Mouse (Mus musculus) adrenal gland, adult 18-20 months (tissue): ENCODE measurements around the gene Muc1. TPM values are rescaled to one million over a fixed set of nuclear protein-coding genes. Genes with fewer than 3 reads are reported as not detected.

ENCODE experiments used
- DNase-seq, 2 experiments: peaks; one replicate each; pipeline ENCODE4 v3.0.0; 2021 to 2022; ENCODE audit warnings: low spot score in 2 of 2
- long read RNA-seq, 2 experiments: library from polyadenylated mRNA; stranded (forward); transcript quantifications; one replicate each; pipeline ENCODE4 v2.0.0; 2021
- total RNA-seq, 2 experiments: library from RNA; stranded (reverse); gene quantifications; 1 replicate in 1 of 2; 2 replicates in 1 of 2; pipeline ENCODE4 v1.2.3; 2021

Gene Muc1
- under 1 TPM; 0.23 to 0.35 TPM for total RNA-seq
- long read RNA-seq, experiment 1: 0 reads
- long read RNA-seq, experiment 2: 0 reads

- DNase-seq: no peak
Observed at GRCm38 (mm10) chr3:89228836-89229235, at the start of gene Muc1. Muc1 (plus strand) TSS chr3:89229057.

GRCm38 (mm10) chr3:89181749-89182500 lies 46.9 kb upstream of the Muc1 start:
- DNase-seq: no peak

GRCm38 (mm10) chr3:89182531-89183057 lies 46.3 kb upstream of the Muc1 start:
- no peak for DNase-seq

DNA sequence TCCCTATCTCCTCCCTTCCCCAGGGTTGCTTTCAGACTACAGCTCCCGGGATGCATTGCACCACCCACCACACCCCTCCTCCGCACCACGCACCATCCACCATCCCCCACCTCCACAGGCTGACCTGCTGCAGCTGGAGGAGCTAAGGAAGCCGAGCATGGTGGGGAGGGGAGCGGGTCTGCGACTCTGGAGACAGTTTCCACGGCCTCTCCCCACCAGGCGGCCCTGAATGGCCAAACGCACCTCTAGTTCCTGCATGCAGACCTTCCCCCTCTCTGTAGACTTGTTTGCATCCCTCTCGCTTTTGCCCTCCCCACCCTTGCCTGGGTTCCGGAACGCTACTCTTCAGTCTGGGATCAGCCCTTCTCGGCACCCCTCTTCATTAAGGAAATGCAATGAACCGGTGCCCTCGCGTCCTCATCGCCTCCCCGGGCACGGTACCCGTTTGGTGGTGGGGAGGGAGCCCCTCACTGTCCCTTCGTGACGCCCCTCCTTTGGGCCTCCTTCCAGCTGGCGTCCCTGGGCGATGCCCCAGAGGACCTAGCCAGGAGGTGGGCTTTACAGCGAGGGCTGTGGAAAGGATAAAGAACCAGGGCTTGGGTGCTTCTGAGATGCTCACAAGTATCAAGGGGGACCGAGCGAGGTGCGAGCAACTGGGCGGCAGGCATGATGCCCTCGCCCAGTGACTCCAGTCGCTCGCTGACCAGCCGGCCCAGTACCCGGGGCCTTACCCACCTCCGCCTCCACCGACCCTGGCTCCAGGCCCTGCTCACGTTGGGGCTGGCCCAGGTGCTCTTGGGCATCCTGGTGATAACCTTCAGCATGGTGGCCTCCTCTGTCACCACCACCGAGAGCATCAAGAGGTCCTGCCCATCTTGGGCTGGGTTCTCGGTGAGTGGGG lies 45.5 kb upstream of the Muc1 start, which contains the start of gene Fam189b:
Gene Fam189b (plus strand): TSS at position 86 of the 901 bp plus-strand sequence.
- peak; percentile 71 for DNase-seq

DNA sequence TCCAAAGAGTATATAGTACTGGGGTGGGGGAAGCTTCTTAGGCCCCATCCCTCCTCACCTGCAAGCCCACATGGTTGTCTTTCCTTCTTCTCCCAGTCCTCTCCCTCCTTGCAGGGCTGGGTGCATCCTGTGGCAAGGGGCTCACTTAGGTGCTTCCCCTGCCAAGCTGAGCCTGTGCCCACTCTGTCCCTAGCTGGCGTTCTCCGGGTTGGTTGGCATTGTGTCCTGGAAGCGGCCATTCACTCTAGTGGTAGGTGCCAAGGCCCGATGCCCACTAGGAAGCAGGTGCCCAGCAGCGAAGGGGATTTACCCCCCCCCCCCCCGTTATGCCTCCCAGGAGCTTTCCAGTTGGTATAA lies 44.9 kb upstream of the Muc1 start:
- DNase-seq: no peak

DNA sequence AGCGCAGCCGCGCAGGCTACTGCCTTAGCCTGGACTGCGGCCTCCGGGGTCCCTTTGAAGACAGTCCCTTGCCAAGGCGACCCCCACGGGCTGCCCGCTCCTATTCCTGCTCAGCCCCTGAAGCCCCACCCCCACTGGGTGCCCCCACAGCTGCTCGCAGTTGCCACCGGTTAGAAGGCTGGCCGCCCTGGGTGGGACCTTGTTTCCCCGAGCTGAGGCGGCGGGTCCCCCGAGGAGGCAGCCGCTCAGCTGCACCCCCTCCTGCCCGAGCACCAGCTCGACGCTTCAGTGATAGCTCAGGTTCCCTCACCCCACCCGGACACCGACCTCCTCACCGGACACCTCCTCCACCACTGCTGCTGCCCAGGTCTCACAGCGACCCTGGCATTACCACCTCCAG lies 41.7 kb upstream of the Muc1 start:
- no peak for DNase-seq

- no peak for DNase-seq
Observed at GRCm38 (mm10) chr3:89187690-89188477, 41.0 kb upstream of the Muc1 start.

GRCm38 (mm10) chr3:89188478-89188875 lies 40.4 kb upstream of the Muc1 start:
- no peak for DNase-seq

DNA sequence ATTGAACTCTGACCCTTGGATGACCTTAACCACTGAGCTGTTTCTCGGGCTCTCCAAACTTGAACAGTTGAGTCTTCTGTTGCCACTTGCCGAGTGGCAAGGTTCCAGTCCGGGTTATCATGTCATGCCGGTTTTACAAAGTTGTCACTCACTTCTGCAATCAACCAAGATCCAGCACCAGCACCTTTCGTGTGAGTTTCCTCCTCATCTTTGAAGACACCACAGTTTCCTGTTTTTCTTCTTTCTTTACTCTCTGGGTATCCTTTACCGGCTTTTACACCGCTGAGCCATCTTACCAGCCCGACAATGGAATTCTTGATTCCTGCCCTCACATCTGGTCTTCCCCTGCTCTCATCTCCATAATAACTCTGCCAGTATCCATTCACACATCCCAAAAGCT lies 38.4 kb upstream of the Muc1 start:
- no peak for DNase-seq

DNA sequence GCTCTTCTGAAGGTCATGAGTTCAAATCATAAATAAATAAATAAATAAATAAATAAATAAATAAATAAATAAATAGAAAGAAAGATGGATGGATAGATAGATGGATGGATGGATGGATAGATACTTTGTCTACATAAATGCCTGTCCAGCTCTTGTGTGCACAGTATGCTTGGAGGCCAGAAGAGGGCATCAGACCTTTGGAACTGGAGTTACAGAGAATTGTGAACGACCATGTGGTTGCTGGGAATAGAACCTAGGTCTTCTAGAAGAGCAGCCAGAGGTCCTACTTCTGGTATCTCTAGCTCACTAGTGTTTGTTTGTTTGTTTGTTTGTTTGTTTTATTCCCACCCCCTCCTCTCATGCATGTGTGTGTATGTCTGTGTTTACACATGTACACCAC lies 35.5 kb upstream of the Muc1 start:
- no peak for DNase-seq

DNA sequence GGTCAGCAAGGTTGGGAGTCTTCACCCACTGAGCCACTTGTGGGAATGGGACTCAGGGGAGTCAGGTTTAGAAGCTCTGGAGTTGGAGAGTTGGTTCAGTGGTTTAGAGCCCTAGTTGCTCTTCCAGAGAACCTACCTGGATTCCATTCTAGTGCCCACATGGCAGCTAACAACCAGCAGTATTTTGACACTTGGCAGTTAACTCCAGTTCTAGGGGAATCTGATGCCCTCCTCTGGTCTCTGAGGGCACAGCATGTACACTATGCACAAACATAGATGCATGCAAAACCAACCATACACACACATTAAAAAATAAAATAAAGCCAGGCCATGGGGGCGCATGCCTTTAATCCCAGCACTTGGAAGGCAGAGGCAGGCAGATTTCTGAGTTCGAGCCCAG lies 35.0 kb upstream of the Muc1 start:
- no peak for DNase-seq

GRCm38 (mm10) chr3:89195979-89196877 lies 32.6 kb upstream of the Muc1 start:
- DNase-seq: peak; percentile 73 to 75

DNA sequence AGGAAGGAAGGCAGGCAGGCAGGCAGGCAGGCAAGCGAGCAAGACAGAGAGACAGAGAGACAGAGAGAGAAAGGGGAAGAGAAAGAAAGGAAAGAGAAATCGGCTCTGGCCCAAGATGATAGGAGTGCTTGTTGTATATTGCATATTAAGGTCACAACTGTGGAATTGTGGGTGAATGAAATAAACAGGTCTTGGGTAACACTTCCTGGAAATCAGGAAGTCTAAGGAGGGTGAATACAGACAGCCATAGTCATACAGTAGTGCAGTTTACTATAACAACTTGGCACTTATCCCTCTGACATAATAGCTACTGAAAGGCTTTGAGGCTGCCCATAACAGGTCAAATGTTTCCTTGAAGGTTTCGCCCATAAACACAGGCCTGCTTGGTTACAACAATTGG lies 29.0 kb upstream of the Muc1 start:
- no peak for DNase-seq

- DNase-seq: peak; percentile 89 to 91
Observed at GRCm38 (mm10) chr3:89202253-89203141, 26.4 kb upstream of the Muc1 start, which contains the start of gene Gba. Gba (plus strand) TSS chr3:89202928.

GRCm38 (mm10) chr3:89203142-89203514 lies 25.7 kb upstream of the Muc1 start:
- no peak for DNase-seq

GRCm38 (mm10) chr3:89206079-89206478 lies 22.8 kb upstream of the Muc1 start:
- no peak for DNase-seq

DNA sequence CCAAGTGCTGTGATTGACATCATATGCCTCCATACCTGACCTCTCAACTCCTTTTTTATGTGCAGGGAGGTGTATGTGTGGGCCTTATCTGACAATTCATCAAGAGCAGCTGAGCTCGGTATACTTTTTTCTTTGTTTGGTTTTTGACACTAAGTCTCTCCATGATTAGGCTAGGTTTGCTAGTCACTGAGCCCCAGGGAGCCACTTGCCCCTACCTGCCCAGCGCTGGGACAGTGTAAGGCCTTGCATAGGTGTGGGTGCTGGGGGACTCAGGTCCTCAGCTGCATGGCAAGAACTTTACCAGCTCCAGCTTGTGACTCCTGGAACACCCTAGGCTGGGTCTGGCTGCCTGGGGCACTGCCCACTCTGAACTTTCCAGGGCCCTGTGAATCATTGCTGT lies 22.2 kb upstream of the Muc1 start:
- no peak for DNase-seq

GRCm38 (mm10) chr3:89208075-89208657 lies 20.7 kb upstream of the Muc1 start:
- DNase-seq: no peak

- DNase-seq: no peak
Observed at GRCm38 (mm10) chr3:89208736-89209135, 20.1 kb upstream of the Muc1 start.
